Mouse (Mus musculus) frontal cortex, postnatal 25 days (tissue): ENCODE results near the gene Gm11565.
"Not testable (repeated sequence)": the region's sequence is repeated elsewhere in the genome, so short reads cannot be mapped to it uniquely, and the experiment has no call there.

Source experiments
- DNase-seq, 2 experiments: peaks; one replicate each; pipeline ENCODE4 v3.0.0; 2022; ENCODE audit warnings: low spot score in 2 of 2

Gm11565 gene

DNA sequence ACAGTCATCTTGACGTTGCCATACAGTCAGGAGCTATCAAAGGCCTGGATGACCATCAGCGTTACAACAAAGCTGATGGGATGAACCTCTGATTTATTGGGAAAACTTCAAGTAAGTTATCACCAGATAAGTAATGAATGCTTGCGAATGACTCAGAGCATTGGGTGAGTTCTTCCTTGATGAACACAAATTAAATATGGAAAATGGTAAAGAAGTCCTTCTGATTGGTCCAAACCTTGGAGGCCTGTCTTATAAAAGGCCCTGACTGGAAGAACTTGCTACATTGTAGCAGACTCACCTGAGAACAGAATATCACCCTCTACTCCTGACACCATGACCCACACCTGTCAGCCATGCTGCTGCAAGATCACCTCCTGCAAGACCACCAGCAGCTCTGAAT lies at the start of gene Gm11565:
Gm11565 (plus strand) TSS at position 301 of the 400 bp plus-strand sequence.
- DNase-seq = no peak

DNA sequence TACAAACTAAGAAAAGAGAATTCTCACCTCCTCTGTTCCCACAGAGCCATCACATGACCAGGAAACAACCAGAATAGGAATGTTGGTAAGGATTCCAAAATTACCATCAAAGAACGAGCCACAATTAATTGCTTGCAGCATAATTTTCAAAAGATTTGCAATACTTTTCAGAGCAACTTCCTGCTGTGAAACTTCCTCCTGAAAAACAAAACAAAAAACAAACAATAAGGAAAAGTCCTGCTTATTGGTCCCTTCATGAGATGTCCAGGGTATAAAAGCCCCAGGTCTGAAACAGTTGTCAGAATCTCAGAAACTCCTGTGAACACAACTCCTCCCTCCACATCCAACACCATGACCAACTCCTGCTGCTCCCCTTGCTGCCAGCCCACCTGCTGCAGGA lies 41.5 kb upstream of the Gm11565 start, which contains the start of gene Krtap9-1:
Krtap9-1 (plus strand) TSS at position 301 of the 400 bp plus-strand sequence.
- not testable (repeated sequence) for DNase-seq

- DNase-seq = not testable (repeated sequence)
Measured at GRCm38 (mm10) chr11:99878887-99879286, 35.7 kb upstream of the Gm11565 start, which contains the start of gene Gm11567. Gm11567 (plus strand) TSS chr11:99879187.

DNA sequence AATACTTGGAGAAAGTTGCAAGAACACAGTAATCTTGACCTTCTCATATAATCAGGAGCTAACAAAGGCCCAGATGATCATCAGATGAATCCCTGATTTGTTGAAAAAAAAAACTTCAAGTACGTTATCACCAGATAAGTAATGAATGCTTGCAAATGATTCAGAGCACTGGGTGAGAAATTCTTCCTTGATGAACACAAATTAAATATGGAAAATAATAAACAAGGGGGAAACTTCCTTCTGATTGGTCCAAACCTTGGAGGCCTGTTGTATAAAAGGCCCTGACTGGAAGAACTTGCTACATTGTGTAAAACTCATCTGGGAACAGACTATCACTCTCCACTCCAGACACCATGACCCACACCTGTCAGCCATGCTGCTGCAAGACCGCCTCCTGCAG lies 6.9 kb upstream of the Gm11565 start, which contains the start of gene Krtap31-1:
Krtap31-1 (plus strand) TSS at position 301 of the 400 bp plus-strand sequence.
- no peak for DNase-seq

- DNase-seq = no peak
Measured at GRCm38 (mm10) chr11:99935991-99936390, 21.4 kb downstream of the Gm11565 start, which contains the start of gene Krtap31-2. Krtap31-2 (plus strand) TSS chr11:99936291.

DNA sequence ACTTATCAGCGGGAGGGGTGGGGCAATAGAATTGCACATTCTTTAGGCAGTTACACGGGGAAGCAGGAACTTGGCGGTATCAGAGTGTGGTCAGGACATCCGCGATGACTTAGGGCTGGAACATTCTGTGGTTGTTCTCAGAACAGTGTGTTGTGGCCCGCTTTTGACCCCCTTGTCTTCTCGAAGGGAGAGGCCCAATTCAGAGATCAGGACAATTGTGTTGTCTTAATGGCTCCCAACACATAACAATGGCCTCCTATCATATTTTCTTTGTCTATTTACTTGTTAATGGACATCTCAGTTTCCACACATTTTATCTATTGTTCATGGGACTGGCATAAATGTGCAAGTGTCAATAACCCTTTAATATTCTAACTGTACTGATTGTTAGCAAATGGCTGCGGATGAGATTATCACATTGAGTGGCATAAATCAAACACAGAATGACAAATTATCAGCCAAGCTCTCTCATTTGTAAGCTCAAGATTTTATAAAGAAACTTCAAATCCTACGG lies 23.3 kb downstream of the Gm11565 start:
- no peak for DNase-seq

DNA sequence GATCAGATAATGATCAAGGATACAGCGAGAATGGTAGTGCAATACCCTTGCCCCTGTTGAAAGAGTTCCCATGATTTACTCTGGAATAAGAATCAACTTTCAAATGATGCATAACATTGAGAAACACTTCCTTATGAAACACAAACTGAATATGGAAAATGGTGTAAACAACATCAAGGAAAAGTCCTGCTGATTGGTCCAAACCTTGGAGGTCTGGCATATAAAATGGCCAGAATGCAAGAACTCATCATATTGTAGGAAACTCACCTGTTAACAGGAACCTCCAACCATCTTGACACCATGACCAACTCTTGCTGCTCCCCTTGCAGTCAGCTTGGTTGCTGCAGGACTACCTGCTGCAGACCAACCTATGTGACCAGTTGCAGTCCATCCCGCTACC lies 33.6 kb downstream of the Gm11565 start, which contains the start of gene Krtap9-5:
Krtap9-5 (plus strand) TSS at position 301 of the 400 bp plus-strand sequence.
- DNase-seq = no peak

DNA sequence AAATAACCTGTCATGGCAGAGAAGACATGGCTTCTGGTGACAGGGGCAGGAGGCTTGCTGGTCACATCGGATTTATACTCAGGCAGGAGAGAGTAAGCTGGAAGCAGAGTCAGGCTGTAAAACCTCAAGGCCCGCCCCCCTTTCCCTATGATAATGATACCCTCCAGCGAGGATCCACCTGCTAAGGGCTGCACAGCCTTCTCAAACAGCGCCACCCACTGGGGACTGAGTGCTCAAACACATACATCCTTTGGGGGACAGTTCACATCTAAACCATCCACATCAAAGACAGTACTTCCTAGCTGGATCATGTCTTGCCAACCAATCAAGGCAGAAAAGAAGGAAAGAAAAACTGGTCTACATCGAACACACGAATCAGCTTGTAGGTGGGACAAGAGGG lies 49.7 kb downstream of the Gm11565 start:
- no peak for DNase-seq
